Mouse (Mus musculus): ENCODE measurements around the gene Hip1r. TPM values are rescaled to one million over a fixed set of nuclear protein-coding genes. Genes with fewer than 3 reads are reported as not detected.

Hip1r gene
- total RNA-seq, 2 experiments from 2014 or later: 4.9 to 5.2 TPM

DNA sequence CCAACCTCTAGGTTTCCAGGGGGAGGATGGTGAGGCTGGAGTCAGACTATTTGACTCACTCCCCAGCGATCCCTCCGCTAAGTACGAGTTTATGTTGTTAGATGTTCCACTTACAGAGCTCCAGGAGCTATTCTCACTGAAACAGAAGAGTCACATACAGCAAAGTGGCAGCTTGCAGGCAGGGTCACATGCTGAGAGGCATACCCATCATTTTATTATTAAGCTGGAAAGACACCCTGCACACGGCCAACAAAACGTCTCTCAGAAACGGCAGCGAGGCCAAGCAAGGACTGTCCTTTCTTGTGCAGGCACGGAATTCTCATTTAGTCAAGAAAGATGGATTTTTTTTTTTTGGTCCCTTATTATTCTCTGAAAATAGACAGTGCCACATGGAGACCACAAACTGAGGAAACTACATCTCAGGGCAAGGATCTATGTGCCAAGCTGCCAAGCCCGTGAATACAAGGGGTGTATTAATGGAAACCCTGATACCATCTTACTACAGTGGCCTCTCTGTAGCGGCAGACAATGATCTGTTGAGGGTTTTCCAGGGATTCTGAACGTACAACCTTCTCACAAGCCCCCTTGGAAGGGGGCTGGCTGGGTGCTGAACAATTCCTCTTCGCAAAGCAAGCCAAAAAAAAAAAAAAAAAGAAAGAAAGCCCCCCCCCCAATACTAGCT is 57.1 kb downstream of the Hip1r start:
- no peak for ATAC-seq (replicated peaks; ENCODE audit: low FRiP score, poor library complexity, severe bottlenecking)

DNA sequence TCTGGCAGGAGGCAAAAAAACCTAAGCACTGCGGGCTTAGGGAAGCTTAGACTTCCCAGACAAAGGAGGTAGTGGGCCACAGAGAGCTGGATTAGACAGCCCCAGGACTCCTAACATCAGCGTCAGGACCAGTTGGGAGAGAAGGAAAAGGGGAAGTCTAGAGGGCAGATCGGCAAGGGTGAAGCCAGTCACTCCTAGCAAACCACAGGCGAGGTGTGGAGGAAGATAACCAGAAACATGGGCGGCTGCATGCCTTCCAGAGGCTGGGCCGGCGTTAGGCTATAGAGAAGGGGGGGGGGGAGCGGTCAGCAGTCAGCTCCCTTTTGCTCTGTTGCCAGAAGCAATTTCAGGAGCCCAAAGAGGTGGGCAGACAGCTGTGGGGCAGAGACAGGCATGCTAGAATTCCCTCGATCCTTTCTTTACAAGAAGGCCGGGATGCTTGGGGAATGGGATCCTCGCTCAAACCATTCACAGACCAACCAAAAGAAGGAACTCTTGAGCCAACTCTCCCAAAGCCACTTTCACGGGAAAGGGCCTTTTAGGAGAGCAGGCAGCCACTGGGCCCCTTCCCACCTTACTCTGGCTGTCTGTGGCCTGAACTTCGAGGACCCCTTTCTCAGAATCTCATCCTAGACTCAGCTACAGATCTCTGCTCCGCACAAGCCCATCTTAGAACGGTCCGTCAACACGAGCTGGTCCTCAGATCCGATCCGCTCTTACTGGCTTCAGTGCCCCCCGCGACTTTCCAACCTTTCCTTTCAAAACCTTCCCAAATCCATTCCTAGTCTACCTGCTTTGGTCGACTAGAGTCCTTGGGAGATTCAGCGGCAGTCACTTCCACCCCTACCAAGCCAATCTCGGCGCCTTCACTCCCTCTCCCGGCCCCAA is 57.9 kb downstream of the Hip1r start:
- ATAC-seq (replicated peaks; ENCODE audit: low FRiP score, poor library complexity, severe bottlenecking): peak; percentile 82

DNA sequence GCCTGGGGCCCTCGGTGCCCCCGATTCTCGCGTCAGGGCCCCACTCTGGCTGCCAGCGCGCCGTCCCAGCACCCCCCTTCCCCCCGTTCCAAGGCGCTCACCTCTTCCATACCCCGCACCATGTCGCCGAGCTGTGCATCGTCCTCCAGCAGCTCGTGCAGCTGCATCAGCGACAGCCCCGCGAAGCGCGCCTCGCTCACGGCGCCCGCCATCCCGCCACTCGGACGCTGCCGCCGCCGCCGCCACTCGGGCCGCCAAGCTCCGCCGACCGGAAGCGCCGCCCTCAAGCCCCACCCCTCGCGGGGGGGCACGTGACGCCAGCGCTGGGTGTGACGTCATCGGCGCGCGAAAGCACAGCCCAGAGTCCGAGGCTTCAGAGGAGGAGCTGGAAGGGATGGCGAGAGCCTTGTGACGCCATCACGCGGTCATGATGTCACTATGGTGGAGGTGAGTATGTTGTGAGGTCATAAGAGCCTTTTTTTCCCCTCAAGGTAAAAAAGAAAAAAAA is 58.6 kb downstream of the Hip1r start, which contains the start of gene Vps37b:
Gene Vps37b (minus strand): TSS at position 270 of the 508 bp plus-strand sequence.
- ATAC-seq (replicated peaks; ENCODE audit: low FRiP score, poor library complexity, severe bottlenecking): peak; percentile 85

DNA sequence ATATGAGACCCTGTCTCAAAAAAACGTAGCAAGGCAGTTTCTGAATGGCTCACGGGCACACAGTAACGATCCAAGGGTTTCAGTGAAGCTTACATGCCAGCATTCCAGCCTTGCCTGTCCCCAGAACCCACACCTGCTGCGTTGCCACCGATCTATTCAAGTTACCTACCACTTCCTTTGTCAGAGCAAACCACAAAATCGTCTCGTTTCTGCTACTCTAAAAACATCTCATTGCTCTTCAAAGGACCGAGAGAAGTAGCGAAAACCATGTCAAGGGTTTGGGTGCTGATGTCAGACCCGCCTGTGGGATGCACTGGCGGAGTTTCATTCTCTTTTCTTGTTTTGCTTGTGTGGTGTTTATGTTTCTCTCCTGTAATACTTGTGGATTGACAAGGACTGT is 61.0 kb downstream of the Hip1r start:
- no peak for ATAC-seq (replicated peaks; ENCODE audit: low FRiP score, poor library complexity, severe bottlenecking)

DNA sequence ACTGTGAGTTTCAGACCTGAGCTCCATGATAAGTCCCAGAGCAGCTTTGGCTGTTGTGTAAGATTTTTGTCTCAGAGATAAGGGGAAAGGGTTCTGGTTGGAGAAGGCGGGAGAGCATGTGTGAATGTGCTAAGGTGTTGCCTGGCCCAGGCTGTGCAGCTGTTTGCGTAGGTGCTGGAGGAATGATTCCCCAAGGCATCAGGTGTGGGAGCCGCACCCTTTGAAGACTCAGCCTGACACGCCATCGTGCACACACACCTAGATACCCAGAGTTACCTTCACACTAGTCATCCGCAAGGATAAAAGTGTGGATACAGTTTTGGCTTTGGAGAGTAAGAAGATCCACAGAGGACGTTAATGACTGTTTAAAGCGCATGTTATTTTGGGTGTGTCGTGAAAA is 62.0 kb downstream of the Hip1r start:
- no peak for ATAC-seq (replicated peaks; ENCODE audit: low FRiP score, poor library complexity, severe bottlenecking)

- ATAC-seq (replicated peaks; ENCODE audit: low FRiP score, poor library complexity, severe bottlenecking): no peak
Measured at GRCm38 (mm10) chr5:124035806-124036205, 62.4 kb downstream of the Hip1r start.

- ATAC-seq (replicated peaks; ENCODE audit: low FRiP score, poor library complexity, severe bottlenecking): no peak
Measured at GRCm38 (mm10) chr5:124036341-124036740, 62.9 kb downstream of the Hip1r start.

- no peak for ATAC-seq (replicated peaks; ENCODE audit: low FRiP score, poor library complexity, severe bottlenecking)
Measured at GRCm38 (mm10) chr5:124036836-124037235, 63.4 kb downstream of the Hip1r start.

DNA sequence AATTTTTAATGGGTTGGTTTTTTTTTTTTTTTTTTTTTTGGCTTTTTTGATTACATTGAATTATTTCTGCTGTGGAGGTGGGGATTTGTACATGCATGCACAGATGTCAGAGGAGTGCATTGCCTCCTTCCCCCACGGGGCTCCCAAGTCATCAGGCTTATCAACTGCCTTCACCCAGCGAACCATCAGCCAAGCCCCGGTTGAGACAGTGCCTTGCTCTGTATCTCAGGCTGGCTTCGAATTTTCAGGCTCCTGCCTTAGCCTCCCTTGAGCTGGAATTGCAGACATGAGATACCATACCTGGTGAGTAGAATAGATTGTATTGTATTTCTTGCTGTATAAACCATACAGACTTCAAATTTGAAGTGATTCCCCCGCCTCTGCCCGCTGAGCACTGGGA is 66.2 kb downstream of the Hip1r start:
- ATAC-seq (replicated peaks; ENCODE audit: low FRiP score, poor library complexity, severe bottlenecking): no peak

DNA sequence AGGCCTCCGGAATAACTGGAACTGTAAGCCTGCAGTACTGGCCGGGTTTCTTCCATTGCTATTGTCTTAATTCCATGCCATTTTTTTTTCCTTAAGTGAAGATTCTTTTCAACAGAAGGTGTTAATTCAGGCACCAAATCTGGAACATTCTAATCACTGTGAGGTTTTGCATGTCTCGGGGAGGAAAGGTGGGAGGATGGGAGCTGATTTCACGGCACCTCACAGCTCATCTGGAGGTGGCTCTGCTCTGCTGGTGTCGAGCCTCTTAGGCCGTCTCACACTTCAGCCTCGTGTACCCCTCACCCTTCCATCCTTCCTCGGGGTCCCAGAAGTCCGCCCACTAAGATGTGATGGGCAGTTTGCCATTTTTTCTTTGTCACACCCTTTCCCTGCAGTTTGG is 67.7 kb downstream of the Hip1r start:
- no peak for ATAC-seq (replicated peaks; ENCODE audit: low FRiP score, poor library complexity, severe bottlenecking)

GRCm38 (mm10) chr5:124043212-124043978 is 70.0 kb downstream of the Hip1r start:
- ATAC-seq (replicated peaks; ENCODE audit: low FRiP score, poor library complexity, severe bottlenecking): no peak

- ATAC-seq (replicated peaks; ENCODE audit: low FRiP score, poor library complexity, severe bottlenecking): no peak
Measured at GRCm38 (mm10) chr5:124043999-124044398, 70.6 kb downstream of the Hip1r start.

- ATAC-seq (replicated peaks; ENCODE audit: low FRiP score, poor library complexity, severe bottlenecking): no peak
Measured at GRCm38 (mm10) chr5:124045453-124046010, 72.1 kb downstream of the Hip1r start.

- ATAC-seq (replicated peaks; ENCODE audit: low FRiP score, poor library complexity, severe bottlenecking): no peak
Measured at GRCm38 (mm10) chr5:124046741-124047401, 73.4 kb downstream of the Hip1r start.

- no peak for ATAC-seq (replicated peaks; ENCODE audit: low FRiP score, poor library complexity, severe bottlenecking)
Measured at GRCm38 (mm10) chr5:124049249-124050045, 76.0 kb downstream of the Hip1r start.

DNA sequence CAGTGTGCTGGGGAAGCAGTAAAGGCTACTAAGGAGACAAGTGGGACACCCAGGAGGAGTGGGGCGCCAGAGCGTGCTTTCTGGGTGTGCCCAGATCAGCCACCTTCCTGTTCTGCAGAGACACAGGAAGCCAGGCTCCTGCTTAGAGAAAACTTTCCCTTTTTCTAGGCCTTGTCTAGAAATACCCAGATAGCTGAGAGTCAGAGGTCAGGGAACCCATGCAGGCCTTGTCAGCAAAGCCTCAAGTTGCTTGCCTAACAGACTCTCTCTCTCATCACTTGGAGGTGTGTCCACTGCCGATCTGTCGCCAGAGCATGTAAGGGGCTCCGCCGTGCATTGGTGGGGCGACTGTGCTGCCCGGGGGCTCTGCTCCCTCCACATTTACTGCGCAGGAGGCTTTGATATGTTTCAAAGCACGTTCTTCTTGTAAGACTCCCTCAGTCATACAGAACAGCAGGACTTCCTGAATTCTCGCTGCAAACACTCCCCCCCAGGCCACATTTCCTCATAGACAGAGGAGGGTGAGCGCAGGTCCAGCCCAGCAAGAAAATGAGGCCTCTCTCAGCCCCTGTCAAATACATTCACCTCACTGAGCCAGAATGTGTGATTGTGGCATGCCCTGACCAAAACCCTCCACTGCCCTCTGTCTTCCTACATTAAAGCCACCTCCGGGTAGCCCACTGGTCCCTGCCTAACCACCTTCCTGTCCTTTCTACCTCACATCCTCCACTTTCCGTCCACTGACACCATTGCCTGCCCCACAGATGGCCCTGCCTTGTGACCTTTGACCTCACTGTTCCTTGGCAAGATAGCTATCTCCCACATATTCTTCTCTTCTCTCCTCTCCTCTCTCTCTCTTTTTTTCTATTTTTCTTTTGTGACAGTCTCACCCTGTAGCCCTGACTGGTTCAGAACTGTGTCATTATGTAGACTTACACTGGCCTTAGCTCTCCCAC is 76.9 kb downstream of the Hip1r start:
- ATAC-seq (replicated peaks; ENCODE audit: low FRiP score, poor library complexity, severe bottlenecking): 0 out of 2 replicates have a peak, but pooled peaks have one; percentile 10

DNA sequence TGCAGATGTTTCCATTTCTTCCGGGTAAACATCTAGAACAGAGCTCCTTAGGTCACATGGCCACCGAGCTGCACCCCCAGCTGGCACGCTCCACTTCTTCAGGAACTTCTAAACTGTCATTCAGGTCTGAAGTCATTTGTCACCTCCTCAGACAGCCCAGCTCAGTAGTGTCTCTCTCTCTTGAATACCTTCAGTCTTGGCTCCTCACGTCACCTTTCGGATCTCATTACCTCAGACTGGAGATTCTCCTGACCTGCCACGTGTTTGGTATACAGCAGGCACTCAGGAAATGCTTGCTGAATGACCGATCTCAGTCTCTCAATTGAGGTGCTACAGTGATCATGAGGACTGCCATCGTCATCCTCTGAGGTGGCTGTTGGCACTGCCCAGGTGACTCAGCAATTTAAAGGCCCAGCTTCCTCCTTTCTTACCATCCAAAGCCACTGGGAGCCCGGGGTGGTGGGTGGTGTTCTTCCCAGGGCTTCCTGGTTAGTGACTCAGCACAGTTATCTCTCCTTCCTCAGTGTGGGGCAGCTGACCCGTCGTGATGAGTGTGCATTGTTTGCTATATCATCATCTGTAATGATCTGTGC is 78.6 kb downstream of the Hip1r start:
- peak; percentile 95 for ATAC-seq (replicated peaks; ENCODE audit: low FRiP score, poor library complexity, severe bottlenecking)
